Mouse (Mus musculus) midbrain, embryonic 10.5 days (tissue): ENCODE measurements around the gene Gmcl1. TPM values are rescaled to one million over a fixed set of nuclear protein-coding genes. Genes with fewer than 3 reads are reported as not detected.

ENCODE experiments used
- DNase-seq: peaks from one replicate; pipeline ENCODE4 v3.0.0-alpha.2; 2017; ENCODE audit warnings: low spot score
- H3K27ac ChIP-seq: fragments of 300-500 bp; sonication (generic); replicated peaks from 2 replicates; pipeline ENCODE4 v1.5.1; 2016; ENCODE audit warnings: mild to moderate bottlenecking
- H3K27me3 ChIP-seq: fragments of 300-500 bp; sonication (generic); 2 replicates; pipeline ENCODE4 v1.6.1; 2016; ENCODE audit warnings: low read depth, mild to moderate bottlenecking; ENCODE audit not compliant: poor library complexity, severe bottlenecking
- H3K36me3 ChIP-seq: fragments of 300-500 bp; sonication (generic); 2 replicates; pipeline ENCODE4 v1.6.1; 2016; ENCODE audit warnings: mild to moderate bottlenecking, moderate library complexity
- H3K4me1 ChIP-seq: fragments of 300-500 bp; sonication (generic); 2 replicates; pipeline ENCODE4 v1.6.1; 2016
- H3K4me3 ChIP-seq: fragments of 300-500 bp; sonication (generic); 2 replicates; pipeline ENCODE4 v1.5.1; 2016; ENCODE audit warnings: mild to moderate bottlenecking, moderate library complexity
- H3K9me3 ChIP-seq: fragments of 300-500 bp; sonication (generic); replicated peaks from 2 replicates; pipeline ENCODE4 v1.6.1; 2016; ENCODE audit warnings: mild to moderate bottlenecking
- WGBS: fragments of 180-500 bp; shearing (Covaris S2); methylation state at CpG from one replicate; pipeline ENCODE4 v1.1.7; 2016; 5-methylcytosine and 5-hydroxymethylcytosine counted together
- polyA plus RNA-seq: library from polyadenylated mRNA; unstranded; fragments of >200 nt; fragmentation: Nextera tagmentation; extraction: Ambion mirVana; gene quantifications from 2 replicates; pipeline ENCODE4 v1.2.1, GENCODE M21; 2016

Gmcl1 gene
- polyA plus RNA-seq: 33.9 and 34.0 TPM in 2 replicates

- Histone ChIP-seq H3K9me3 (no peaks in the 10 kb centered on the region), H3K4me3 (peak within 1 kb of the TSS; percentile 99), H3K36me3 (no peaks in the 10 kb centered on the region), H3K4me1 (peaks cover 26% of the 10 kb centered on the region), H3K27ac (peak within 1 kb of the TSS; percentile 93), H3K27me3 (no peaks in the 10 kb centered on the region)
- DNase-seq: peak; percentile 96
- under 1% methylated on average over 59 of the region's 59 CpGs for WGBS
Measured at GRCm38 (mm10) chr6:86733183-86733876, at the start of gene Gmcl1. Gene Gmcl1, minus strand, starts transcription at chr6:86733383.

- no peaks in the 10 kb centered on the region for H3K36me3 ChIP-seq
- 81% methylated on average over 3 of the region's 3 CpGs for WGBS
- no peak overlapping the region for H3K27ac ChIP-seq
- no peaks in the 10 kb centered on the region for H3K9me3 ChIP-seq
- no peaks in the 10 kb centered on the region for H3K4me1 ChIP-seq
- no peak overlapping the region for H3K4me3 ChIP-seq
- no peaks in the 10 kb centered on the region for H3K27me3 ChIP-seq
- no peak for DNase-seq
Measured at GRCm38 (mm10) chr6:86782342-86782741, 49.2 kb upstream of the Gmcl1 start.

- H3K27ac ChIP-seq: no peak overlapping the region
- no peak overlapping the region for H3K4me3 ChIP-seq
- H3K36me3 ChIP-seq: no peaks in the 10 kb centered on the region
- H3K27me3 ChIP-seq: no peaks in the 10 kb centered on the region
- no peak for DNase-seq
- no peaks in the 10 kb centered on the region for H3K4me1 ChIP-seq
- H3K9me3 ChIP-seq: no peaks in the 10 kb centered on the region
- 40% methylated on average over 2 of the region's 2 CpGs for WGBS
Measured at GRCm38 (mm10) chr6:86781361-86781957, 48.3 kb upstream of the Gmcl1 start.

- Histone ChIP-seq H3K4me1 (no peaks in the 10 kb centered on the region), H3K4me3 (no peak overlapping the region), H3K36me3 (no peaks in the 10 kb centered on the region), H3K9me3 (no peaks in the 10 kb centered on the region), H3K27me3 (no peaks in the 10 kb centered on the region), H3K27ac (no peak overlapping the region)
- DNase-seq: no peak
- 90% methylated on average over 10 of the region's 10 CpGs for WGBS
Measured at GRCm38 (mm10) chr6:86778910-86779594, 45.9 kb upstream of the Gmcl1 start.

- no peak for DNase-seq
- H3K4me3 ChIP-seq: no peak overlapping the region
- WGBS: 79% methylated on average over 3 of the region's 3 CpGs
Measured at GRCm38 (mm10) chr6:86777181-86777580, 44.0 kb upstream of the Gmcl1 start.

GRCm38 (mm10) chr6:86776706-86777071 is 43.5 kb upstream of the Gmcl1 start:
- H3K4me3 ChIP-seq: no peak overlapping the region
- H3K27me3 ChIP-seq: no peaks in the 10 kb centered on the region
- DNase-seq: no peak
- no peaks in the 10 kb centered on the region for H3K4me1 ChIP-seq
- WGBS: 61% methylated on average over 4 of the region's 4 CpGs
- H3K9me3 ChIP-seq: no peaks in the 10 kb centered on the region
- H3K27ac ChIP-seq: no peak overlapping the region
- H3K36me3 ChIP-seq: no peaks in the 10 kb centered on the region

More at GRCm38 (mm10) chr6:86777181-86777580, 44.0 kb upstream of the Gmcl1 start:
- Histone ChIP-seq H3K4me1 (no peaks in the 10 kb centered on the region), H3K36me3 (no peaks in the 10 kb centered on the region), H3K27ac (no peak overlapping the region), H3K27me3 (no peaks in the 10 kb centered on the region), H3K9me3 (no peaks in the 10 kb centered on the region)

- Histone ChIP-seq H3K27me3 (no peaks in the 10 kb centered on the region), H3K4me3 (no peak overlapping the region), H3K27ac (no peak overlapping the region), H3K4me1 (no peaks in the 10 kb centered on the region), H3K9me3 (no peaks in the 10 kb centered on the region), H3K36me3 (no peaks in the 10 kb centered on the region)
- no peak for DNase-seq
- WGBS: 88% methylated on average over 8 of the region's 8 CpGs
Measured at GRCm38 (mm10) chr6:86776001-86776705, 43.0 kb upstream of the Gmcl1 start.

GRCm38 (mm10) chr6:86774937-86775336 is 41.8 kb upstream of the Gmcl1 start:
- Histone ChIP-seq H3K27ac (no peak overlapping the region), H3K9me3 (no peaks in the 10 kb centered on the region), H3K4me1 (no peaks in the 10 kb centered on the region), H3K36me3 (no peaks in the 10 kb centered on the region), H3K27me3 (no peaks in the 10 kb centered on the region), H3K4me3 (no peak overlapping the region)
- no peak for DNase-seq
- WGBS: 90% methylated on average over 6 of the region's 6 CpGs

GRCm38 (mm10) chr6:86773830-86774229 is 40.6 kb upstream of the Gmcl1 start:
- H3K27me3 ChIP-seq: no peaks in the 10 kb centered on the region
- no peaks in the 10 kb centered on the region for H3K4me1 ChIP-seq
- no peaks in the 10 kb centered on the region for H3K9me3 ChIP-seq
- 86% methylated on average over 4 of the region's 4 CpGs for WGBS
- no peaks in the 10 kb centered on the region for H3K36me3 ChIP-seq
- H3K27ac ChIP-seq: no peak overlapping the region
- no peak for DNase-seq
- H3K4me3 ChIP-seq: no peak overlapping the region

- H3K36me3 ChIP-seq: no peaks in the 10 kb centered on the region
- H3K4me1 ChIP-seq: no peaks in the 10 kb centered on the region
- H3K4me3 ChIP-seq: no peak overlapping the region
- 86% methylated on average over 7 of the region's 7 CpGs for WGBS
- no peaks in the 10 kb centered on the region for H3K9me3 ChIP-seq
- no peak for DNase-seq
- H3K27ac ChIP-seq: no peak overlapping the region
- no peaks in the 10 kb centered on the region for H3K27me3 ChIP-seq
Measured at GRCm38 (mm10) chr6:86772631-86773030, 39.4 kb upstream of the Gmcl1 start.

GRCm38 (mm10) chr6:86768938-86769337 is 35.8 kb upstream of the Gmcl1 start:
- H3K36me3 ChIP-seq: no peaks in the 10 kb centered on the region
- WGBS: 91% methylated on average over 4 of the region's 4 CpGs
- no peak overlapping the region for H3K27ac ChIP-seq
- no peak overlapping the region for H3K4me3 ChIP-seq
- no peak for DNase-seq
- no peaks in the 10 kb centered on the region for H3K27me3 ChIP-seq
- H3K4me1 ChIP-seq: no peaks in the 10 kb centered on the region
- no peaks in the 10 kb centered on the region for H3K9me3 ChIP-seq

GRCm38 (mm10) chr6:86768186-86768776 is 35.1 kb upstream of the Gmcl1 start:
- Histone ChIP-seq H3K4me3 (no peak overlapping the region), H3K27ac (no peak overlapping the region), H3K4me1 (no peaks in the 10 kb centered on the region), H3K27me3 (no peaks in the 10 kb centered on the region), H3K36me3 (no peaks in the 10 kb centered on the region), H3K9me3 (no peaks in the 10 kb centered on the region)
- 86% methylated on average over 4 of the region's 4 CpGs for WGBS
- no peak for DNase-seq
